Mouse (Mus musculus): ENCODE results near the gene Ifna6.
"Not testable (repeated sequence)": the region's sequence is repeated elsewhere in the genome, so short reads cannot be mapped to it uniquely, and the experiment has no call there.

The Ifna6 gene

GRCm38 (mm10) chr4:88827116-88827515 lies at the start of gene Ifna6:
Gene Ifna6 (plus strand): TSS chr4:88827416.
- not testable (repeated sequence) for DNase-seq

DNA sequence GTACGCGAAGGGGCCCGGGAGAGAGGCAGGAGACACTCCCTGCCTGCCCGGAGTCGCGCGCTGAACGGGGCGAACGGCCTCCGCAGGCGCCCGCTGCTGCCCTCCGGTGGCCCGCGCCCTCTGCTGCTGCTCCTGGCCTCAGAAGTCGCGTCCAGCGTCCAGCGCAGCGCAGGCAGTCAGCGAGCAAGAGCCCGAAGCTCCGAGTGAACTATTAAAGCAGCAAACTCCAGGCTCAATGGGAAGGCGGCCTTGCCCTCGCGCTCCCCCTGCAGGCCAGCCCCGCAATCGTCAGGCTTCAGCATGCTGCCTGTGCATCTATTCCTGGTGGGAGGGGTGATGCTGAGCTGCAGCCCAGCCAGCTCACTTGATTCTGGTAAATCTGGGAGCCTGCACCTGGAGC lies 47.7 kb upstream of the Ifna6 start, which contains the start of gene Gm13272:
Gm13272 (plus strand) TSS at position 301 of the 400 bp plus-strand sequence.
- not testable (repeated sequence) for DNase-seq

DNA sequence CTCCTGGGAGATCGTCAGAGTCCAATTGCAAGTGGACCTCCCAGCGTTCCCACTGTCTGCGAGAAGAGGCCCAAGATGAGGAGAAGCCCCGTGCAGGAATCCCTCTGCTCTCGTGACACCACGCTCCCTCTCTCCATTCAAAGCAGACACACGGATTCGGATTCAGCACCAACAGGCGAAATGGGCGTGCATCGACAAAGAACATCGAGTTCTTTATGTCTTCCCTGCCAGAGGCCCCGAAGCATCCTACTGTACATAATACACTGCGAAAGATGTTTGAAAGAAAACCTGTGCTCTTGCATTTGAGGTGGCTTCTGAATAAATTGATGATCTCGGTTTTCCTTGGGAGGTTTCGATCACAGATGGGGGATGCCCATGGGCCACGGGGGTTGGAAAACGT lies 46.9 kb upstream of the Ifna6 start:
- not testable (repeated sequence) for DNase-seq

DNA sequence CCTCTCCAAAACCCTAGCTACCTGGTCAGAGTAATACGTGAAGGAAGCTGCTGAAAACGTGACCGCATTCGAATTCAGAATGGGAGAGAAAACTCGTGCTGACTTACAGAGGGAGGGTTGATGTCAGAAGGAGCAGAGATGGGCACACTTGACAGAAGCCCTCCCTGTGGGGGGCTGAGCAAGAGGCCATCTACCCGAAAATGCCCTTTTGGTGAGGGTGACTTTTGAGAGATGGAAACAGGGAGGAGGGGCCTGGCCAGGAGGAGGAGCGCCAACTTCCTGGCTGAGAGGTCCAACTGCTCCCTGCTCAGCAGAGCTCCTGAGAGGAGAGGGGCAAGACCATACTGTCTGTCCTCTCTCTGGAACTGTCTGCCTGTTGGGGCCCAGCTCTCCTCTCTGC lies 45.4 kb upstream of the Ifna6 start, which contains the start of gene Ifnz:
Ifnz (plus strand) TSS at position 301 of the 400 bp plus-strand sequence.
- DNase-seq: not testable (repeated sequence)

DNA sequence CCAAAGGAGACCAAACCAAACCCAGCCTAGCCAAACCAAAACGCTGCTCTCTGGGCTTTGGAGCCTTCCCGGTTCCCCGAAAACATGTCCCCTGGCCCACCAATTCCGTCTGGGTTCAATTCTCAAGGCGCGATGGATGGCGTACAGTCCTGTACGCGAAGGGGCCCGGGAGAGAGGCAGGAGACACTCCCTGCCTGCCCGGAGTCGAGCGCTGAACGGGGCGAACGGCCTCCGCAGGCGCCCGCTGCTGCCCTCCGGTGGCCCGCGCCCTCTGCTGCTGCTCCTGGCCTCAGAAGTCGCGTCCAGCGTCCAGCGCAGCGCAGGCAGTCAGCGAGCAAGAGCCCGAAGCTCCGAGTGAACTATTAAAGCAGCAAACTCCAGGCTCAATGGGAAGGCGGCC lies 44.9 kb upstream of the Ifna6 start:
- DNase-seq: peak; percentile 32

- not testable (repeated sequence) for DNase-seq
Measured at GRCm38 (mm10) chr4:88785409-88785808, 41.8 kb upstream of the Ifna6 start, which contains the start of gene Gm13276. Gene Gm13276 (plus strand): TSS chr4:88785709.

DNA sequence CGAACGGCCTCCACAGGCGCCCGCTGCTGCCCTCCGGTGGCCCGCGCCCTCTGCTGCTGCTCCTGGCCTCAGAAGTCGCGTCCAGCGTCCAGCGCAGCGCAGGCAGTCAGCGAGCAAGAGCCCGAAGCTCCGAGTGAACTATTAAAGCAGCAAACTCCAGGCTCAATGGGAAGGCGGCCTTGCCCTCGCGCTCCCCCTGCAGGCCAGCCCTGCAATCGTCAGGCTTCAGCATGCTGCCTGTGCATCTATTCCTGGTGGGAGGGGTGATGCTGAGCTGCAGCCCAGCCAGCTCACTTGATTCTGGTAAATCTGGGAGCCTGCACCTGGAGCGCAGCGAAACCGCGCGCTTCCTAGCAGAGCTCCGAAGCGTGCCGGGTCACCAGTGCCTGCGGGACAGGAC lies 38.8 kb upstream of the Ifna6 start, which contains the start of gene Gm13277:
Gm13277 (plus strand) TSS at position 231 of the 400 bp plus-strand sequence.
- peak; percentile 83 for DNase-seq

DNA sequence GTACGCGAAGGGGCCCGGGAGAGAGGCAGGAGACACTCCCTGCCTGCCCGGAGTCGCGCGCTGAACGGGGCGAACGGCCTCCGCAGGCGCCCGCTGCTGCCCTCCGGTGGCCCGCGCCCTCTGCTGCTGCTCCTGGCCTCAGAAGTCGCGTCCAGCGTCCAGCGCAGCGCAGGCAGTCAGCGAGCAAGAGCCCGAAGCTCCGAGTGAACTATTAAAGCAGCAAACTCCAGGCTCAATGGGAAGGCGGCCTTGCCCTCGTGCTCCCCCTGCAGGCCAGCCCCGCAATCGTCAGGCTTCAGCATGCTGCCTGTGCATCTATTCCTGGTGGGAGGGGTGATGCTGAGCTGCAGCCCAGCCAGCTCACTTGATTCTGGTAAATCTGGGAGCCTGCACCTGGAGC lies 36.0 kb upstream of the Ifna6 start, which contains the start of gene Gm13278:
Gm13278 (plus strand) TSS at position 301 of the 400 bp plus-strand sequence.
- not testable (repeated sequence) for DNase-seq

DNA sequence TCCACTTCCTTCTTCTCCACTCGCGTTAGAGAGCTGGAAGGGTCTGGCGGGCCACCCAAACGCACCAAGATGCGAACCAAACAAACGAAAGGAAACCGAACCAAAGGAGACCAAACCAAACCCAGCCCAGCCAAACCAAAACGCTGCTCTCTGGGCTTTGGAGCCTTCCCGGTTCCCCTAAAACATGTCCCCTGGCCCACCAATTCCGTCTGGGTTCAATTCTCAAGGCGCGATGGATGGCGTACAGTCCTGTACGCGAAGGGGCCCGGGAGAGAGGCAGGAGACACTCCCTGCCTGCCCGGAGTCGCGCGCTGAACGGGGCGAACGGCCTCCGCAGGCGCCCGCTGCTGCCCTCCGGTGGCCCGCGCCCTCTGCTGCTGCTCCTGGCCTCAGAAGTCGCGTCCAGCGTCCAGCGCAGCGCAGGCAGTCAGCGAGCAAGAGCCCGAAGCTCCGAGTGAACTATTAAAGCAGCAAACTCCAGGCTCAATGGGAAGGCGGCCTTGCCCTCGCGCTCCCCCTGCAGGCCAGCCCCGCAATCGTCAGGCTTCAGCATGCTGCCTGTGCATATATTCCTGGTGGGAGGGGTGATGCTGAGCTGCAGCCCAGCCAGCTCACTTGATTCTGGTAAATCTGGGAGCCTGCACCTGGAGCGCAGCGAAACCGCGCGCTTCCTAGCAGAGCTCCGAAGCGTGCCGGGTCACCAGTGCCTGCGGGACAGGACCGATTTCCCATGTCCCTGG lies 33.1 kb upstream of the Ifna6 start, which contains the start of gene Gm13275:
Gm13275 (plus strand) TSS at position 552 of the 740 bp plus-strand sequence.
- DNase-seq: peak; percentile 72

GRCm38 (mm10) chr4:88797097-88797496 lies 30.1 kb upstream of the Ifna6 start, which contains the start of gene Gm13279:
Gene Gm13279 (plus strand): TSS chr4:88797397.
- not testable (repeated sequence) for DNase-seq

GRCm38 (mm10) chr4:88799365-88799764 lies 27.9 kb upstream of the Ifna6 start, which contains the start of gene Gm13285:
Gene Gm13285 (plus strand): TSS chr4:88799665.
- not testable (repeated sequence) for DNase-seq

DNA sequence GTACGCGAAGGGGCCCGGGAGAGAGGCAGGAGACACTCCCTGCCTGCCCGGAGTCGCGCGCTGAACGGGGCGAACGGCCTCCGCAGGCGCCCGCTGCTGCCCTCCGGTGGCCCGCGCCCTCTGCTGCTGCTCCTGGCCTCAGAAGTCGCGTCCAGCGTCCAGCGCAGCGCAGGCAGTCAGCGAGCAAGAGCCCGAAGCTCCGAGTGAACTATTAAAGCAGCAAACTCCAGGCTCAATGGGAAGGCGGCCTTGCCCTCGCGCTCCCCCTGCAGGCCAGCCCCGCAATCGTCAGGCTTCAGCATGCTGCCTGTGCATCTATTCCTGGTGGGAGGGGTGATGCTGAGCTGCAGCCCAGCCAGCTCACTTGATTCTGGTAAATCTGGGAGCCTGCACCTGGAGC lies 24.3 kb upstream of the Ifna6 start, which contains the start of gene Gm13287:
Gm13287 (plus strand) TSS at position 301 of the 400 bp plus-strand sequence.
- not testable (repeated sequence) for DNase-seq

GRCm38 (mm10) chr4:88805231-88805630 lies 22.0 kb upstream of the Ifna6 start, which contains the start of gene Gm13288:
Gene Gm13288 (plus strand): TSS chr4:88805531.
- not testable (repeated sequence) for DNase-seq

- peak; percentile 39 for DNase-seq
Measured at GRCm38 (mm10) chr4:88805761-88806160, 21.5 kb upstream of the Ifna6 start.

GRCm38 (mm10) chr4:88815928-88816327 lies 11.3 kb upstream of the Ifna6 start, which contains the start of gene Ifna7:
Gene Ifna7 (plus strand): TSS chr4:88816228.
- DNase-seq: no peak

DNA sequence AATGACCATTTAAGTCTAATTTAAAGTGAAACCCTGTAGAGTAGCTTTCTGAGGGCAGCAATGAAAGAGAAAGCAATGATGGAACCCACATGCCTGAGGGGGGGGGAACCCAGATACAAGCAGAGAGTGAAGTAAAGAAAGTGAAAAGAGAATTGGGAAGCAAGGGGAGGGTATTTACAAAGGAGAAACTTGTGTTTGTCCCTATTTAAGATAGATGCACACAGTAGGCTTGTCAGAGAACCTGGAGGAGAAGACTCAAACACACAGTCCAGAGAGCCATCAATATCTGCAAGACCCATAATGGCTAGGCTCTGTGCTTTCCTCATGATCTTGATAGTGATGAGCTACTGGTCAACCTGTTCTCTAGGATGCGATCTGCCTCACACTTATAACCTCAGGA lies 7.6 kb upstream of the Ifna6 start, which contains the start of gene Ifna11:
Ifna11 (plus strand) TSS at position 301 of the 400 bp plus-strand sequence.
- no peak for DNase-seq

DNA sequence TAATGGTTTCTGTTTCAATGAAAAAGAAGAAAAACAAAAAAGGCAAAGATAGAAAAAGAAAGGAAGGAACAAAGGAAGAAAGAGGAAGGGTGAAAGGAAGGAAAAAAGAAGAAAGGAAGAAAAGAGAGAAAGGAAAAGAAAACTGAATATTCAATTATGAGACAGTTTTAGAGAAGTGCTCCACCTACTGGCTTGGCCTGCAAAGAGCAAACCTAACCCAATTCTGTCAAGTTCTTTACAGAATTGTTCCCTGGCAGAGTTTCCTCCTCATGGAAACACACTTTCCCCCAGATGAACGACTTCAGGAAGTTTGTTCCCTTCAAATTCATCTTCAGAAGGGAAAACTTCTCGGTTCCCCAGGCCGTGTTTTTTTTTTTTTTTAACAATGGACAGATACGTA lies 4.2 kb upstream of the Ifna6 start:
- DNase-seq: peak; percentile 25

- DNase-seq: peak; percentile 47
Measured at GRCm38 (mm10) chr4:88830523-88830922, 3.3 kb downstream of the Ifna6 start.

- DNase-seq: not testable (repeated sequence)
Measured at GRCm38 (mm10) chr4:88835225-88835624, 8.0 kb downstream of the Ifna6 start, which contains the start of gene Ifna5. Gene Ifna5 (plus strand): TSS chr4:88835525.

DNA sequence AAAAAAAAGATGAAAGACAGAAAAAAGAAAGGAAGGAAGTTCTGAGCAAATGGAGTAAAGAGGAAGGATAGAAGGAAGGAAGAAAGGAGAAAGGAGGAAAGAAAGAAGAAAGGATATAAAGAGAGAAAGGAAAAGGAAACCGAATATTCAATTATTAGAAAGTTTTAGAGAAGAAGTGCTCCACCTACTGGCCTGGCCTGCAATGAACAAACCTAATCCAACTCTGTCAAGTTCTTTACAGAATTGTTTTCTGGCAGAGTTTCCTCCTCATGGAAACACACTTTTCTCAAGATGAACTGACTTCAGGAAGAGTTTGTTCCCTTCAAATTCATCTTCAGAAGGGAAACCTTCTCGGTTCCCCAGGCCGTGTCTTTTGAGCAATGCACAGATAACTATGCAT lies 11.6 kb downstream of the Ifna6 start:
- peak; percentile 16 for DNase-seq

- no peak for DNase-seq
Measured at GRCm38 (mm10) chr4:88840058-88840457, 12.8 kb downstream of the Ifna6 start.

DNA sequence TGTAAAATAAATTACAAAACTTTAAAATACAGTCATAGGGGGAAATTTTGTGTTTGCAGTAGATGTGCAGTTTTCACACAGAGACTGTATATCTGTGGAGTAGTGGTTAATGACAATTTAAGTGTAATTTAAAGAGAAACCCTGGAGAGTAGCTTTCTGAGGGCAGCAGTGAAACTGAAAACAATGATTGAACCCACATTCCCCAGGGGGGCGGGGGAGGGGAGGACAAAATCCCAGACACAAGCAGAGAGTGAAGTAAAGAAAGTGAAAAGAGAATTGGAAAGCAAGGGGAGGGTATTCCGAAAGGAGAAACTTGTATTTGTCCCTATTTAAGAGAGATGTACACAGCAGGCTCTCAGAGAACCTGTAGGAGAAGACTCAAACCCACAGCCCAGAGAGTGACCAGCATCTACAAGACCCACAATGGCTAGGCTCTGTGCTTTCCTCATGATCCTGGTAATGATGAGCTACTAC lies 14.3 kb downstream of the Ifna6 start, which contains the start of gene Ifna4:
Ifna4 (plus strand) TSS at position 424 of the 474 bp plus-strand sequence.
- no peak for DNase-seq

DNA sequence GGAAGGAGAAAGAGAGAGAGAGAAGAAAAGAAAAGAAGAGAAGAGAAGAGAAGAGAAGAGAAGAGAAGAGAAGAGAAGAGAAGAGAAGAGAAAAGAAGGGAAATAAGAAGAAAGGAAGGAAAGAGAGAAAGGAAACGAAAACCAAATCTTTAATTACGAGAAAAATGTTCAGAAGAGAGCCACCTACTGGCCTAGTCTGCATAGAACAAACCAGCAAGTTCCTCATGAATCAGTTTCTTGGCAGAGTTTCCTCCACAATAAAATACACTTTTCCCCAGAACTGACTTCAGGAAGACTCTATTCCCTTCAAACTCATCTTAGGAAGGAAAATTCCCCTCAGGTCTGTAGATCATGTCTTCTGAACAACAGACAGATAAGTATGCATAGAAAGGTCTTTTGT lies 18.1 kb downstream of the Ifna6 start:
- no peak for DNase-seq
